Mouse (Mus musculus) hindbrain, embryonic 11.5 days (tissue): ENCODE data around the gene Pde10a. TPM values are rescaled to one million over a fixed set of nuclear protein-coding genes. Genes with fewer than 3 reads are reported as not detected.

Experiments
- ATAC-seq: fragments of 200-750 bp; cut with Nextera tagmentation; 2 replicates; pipeline ENCODE4 v1.8.0; 2017; ENCODE audit warnings: mild to moderate bottlenecking, moderate TSS enrichment, moderate library complexity; ENCODE audit not compliant: low FRiP score
- DNase-seq: peaks from one replicate; pipeline ENCODE4 v3.0.0-alpha.2; 2015; ENCODE audit warnings: low spot score
- H3K27ac ChIP-seq: fragments of 300-500 bp; sonication (generic); 2 replicates; pipeline ENCODE4 v1.5.1; 2014; ENCODE audit warnings: mild to moderate bottlenecking, low read depth, low read length
- H3K27me3 ChIP-seq: fragments of 300-500 bp; sonication (generic); 2 replicates; pipeline ENCODE4 v1.6.1; 2014; ENCODE audit warnings: mild to moderate bottlenecking, low read length, moderate library complexity, mixed read lengths; ENCODE audit not compliant: control insufficient read depth, insufficient read depth
- H3K36me3 ChIP-seq: fragments of 300-500 bp; sonication (generic); 2 replicates; pipeline ENCODE4 v1.6.1; 2014; ENCODE audit warnings: mild to moderate bottlenecking, low read length, moderate library complexity, mixed read lengths; ENCODE audit not compliant: control insufficient read depth, insufficient read depth
- H3K4me1 ChIP-seq: fragments of 300-500 bp; sonication (generic); replicated peaks from 2 replicates; pipeline ENCODE4 v1.6.1; 2014; ENCODE audit warnings: low read length, mixed read lengths; ENCODE audit not compliant: control insufficient read depth, insufficient read depth
- H3K4me2 ChIP-seq: fragments of 300-500 bp; sonication (generic); replicated peaks from 2 replicates; pipeline ENCODE4 v1.6.1; 2014; ENCODE audit warnings: mild to moderate bottlenecking, low read depth, low read length
- H3K4me3 ChIP-seq: fragments of 300-500 bp; sonication (generic); 2 replicates; pipeline ENCODE4 v1.5.1; 2014; ENCODE audit warnings: low read depth, low read length
- H3K9ac ChIP-seq: fragments of 300-500 bp; sonication (generic); 2 replicates; pipeline ENCODE4 v1.6.1; 2014; ENCODE audit warnings: low read depth, low read length
- H3K9me3 ChIP-seq: fragments of 300-500 bp; sonication (generic); 2 replicates; pipeline ENCODE4 v1.6.1; 2016; ENCODE audit warnings: low read length; ENCODE audit not compliant: control insufficient read depth
- WGBS: fragments of 180-500 bp; shearing (Covaris S2); extraction: QIAGEN DNeasy Blood & Tissue Kit; methylation state at CpG from one replicate; pipeline ENCODE4 v1.1.7; 2014; 5-methylcytosine and 5-hydroxymethylcytosine counted together
- polyA plus RNA-seq: library from polyadenylated mRNA; unstranded; fragments of >200 nt; fragmentation: Nextera tagmentation; extraction: Ambion mirVana; gene quantifications from 2 replicates; pipeline ENCODE4 v1.2.1, GENCODE M21; 2014

The Pde10a gene
- polyA plus RNA-seq, 1 experiment from 2014 or later, result 7.6 TPM

DNA sequence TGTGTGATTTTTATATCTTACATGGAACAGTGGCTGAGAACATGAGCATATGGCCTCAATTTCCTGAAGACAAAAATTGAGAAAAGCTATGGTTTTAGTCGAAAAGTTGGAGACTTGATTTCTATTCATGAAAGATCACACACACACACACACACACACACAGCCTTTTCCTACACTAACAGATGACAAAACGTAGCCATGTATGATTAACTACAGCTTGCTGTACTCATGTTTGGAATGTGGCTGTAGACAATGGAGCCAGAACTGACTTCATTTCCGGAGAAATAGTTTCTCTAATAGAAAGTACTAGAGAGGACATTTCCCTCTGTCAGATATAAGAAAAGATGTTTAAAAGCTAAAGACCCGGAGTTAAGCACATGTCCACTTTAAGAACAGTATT, 334.3 kb downstream of the Pde10a start:
- DNase-seq, result no peak
- no peak overlapping the region for H3K4me3 ChIP-seq
- no peak overlapping the region for H3K4me2 ChIP-seq
- no peaks in the 10 kb centered on the region for H3K27me3 ChIP-seq
- whole genome bisulfite sequencing, result 77% methylated on average over 4 of the region's 4 CpGs
- no peaks in the 10 kb centered on the region for H3K36me3 ChIP-seq
- no peaks in the 10 kb centered on the region for H3K9me3 ChIP-seq
- no peaks in the 10 kb centered on the region for H3K4me1 ChIP-seq
- no peak for ATAC-seq
- H3K9ac ChIP-seq, result no peak overlapping the region
- H3K27ac ChIP-seq, result no peak overlapping the region

DNA sequence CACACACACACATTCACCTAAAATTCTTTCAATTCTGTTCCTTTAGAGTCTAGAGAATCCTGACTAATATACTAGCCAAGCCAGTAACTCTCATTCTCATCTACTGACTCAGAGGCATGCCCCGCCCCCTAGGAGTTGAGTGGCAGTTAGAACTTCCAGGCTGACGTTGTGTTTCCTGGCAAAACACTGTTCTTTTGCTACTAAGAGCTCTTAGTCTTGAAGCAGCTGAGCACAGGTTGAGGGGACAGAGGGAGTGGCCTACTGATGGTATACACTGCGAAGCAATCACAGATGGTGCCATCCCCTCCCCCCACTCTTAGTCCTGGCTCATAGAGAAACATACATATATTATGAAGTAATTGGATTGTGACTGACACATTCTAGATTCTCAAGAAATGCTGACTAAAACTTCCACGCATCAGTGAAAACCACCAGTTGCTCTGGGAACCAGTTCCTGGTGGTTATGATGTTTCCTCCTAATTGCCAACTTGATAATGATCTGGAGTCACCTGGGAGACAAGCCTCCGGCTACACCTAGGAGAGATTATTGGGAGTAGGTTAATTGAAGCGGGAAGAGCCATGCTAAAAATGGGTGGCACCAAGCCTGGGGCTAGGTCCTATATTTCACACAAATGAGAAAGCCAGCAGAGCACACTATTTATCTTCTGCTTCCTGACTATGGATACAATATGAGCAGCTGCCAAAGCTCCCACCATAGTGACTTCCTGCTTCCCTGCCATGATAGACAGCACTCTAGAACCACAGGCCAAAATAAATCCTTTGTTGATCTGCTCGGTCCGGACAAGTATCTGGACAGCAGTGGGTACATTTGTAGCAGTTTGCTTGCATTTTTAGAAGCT, 339.7 kb downstream of the Pde10a start:
- Histone ChIP-seq H3K9ac (no peak overlapping the region), H3K27me3 (no peaks in the 10 kb centered on the region), H3K4me3 (no peak overlapping the region), H3K4me1 (0 out of 2 replicates have a peak, but pooled peaks cover 2% of the 10 kb centered on the region), H3K36me3 (no peaks in the 10 kb centered on the region), H3K9me3 (no peaks in the 10 kb centered on the region), H3K27ac (no peak overlapping the region), H3K4me2 (no peak overlapping the region)
- DNase-seq (no peak), ATAC-seq (no peak)
- WGBS, result 83% methylated on average over 8 of the region's 8 CpGs

DNA sequence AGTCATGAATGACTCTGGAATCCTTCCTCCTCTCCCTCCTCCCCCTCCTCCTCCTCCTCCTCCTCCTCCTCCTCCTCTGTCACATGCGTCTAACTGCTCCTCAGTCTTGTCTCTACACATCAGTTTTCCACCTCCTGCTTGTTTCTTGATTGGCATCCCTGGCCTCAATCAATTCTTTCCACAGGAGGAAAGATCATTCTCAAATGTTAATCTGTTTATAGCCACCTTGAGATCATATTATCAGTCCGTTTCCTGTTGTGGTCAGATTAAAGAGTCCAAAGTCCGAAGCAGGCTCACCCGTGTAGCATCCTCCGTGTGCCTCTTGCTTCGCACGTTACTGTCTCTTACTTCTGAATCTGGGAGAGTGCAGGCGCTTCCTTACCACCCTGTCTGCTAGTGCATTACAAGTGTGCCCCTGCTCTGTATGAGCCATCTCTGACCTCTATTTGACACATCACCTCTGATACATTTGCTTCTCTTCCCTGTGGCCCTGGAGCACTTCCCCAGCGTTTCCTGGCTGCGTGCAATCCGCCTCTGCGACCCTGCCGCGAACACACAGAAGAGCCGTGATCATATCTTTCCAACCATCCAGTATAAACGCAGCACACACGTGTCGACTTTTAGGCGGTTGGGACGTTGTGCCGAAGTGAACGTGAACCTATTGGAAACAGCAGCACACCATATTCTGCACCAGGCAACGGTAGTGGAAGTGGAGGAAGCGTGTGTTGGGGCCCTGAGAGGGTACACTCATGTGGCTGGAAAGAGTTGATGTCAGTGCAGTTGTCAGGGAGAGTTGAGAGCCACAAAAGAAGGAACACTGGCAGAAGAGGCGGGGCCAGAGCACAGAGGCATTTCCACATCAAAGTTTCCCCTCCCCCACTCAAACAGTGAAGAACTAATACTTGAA, 342.4 kb downstream of the Pde10a start:
- H3K4me1 ChIP-seq, result 0 out of 2 replicates have a peak, but pooled peaks cover 2% of the 10 kb centered on the region
- H3K27ac ChIP-seq, result no peak overlapping the region
- no peak overlapping the region for H3K4me2 ChIP-seq
- no peak overlapping the region for H3K4me3 ChIP-seq
- DNase-seq (peak; percentile 13), ATAC-seq (no peak)
- 81% methylated on average over 25 of the region's 25 CpGs for WGBS
- H3K36me3 ChIP-seq, result no peaks in the 10 kb centered on the region
- H3K9ac ChIP-seq, result no peak overlapping the region
- no peaks in the 10 kb centered on the region for H3K27me3 ChIP-seq
- no peaks in the 10 kb centered on the region for H3K9me3 ChIP-seq

DNA sequence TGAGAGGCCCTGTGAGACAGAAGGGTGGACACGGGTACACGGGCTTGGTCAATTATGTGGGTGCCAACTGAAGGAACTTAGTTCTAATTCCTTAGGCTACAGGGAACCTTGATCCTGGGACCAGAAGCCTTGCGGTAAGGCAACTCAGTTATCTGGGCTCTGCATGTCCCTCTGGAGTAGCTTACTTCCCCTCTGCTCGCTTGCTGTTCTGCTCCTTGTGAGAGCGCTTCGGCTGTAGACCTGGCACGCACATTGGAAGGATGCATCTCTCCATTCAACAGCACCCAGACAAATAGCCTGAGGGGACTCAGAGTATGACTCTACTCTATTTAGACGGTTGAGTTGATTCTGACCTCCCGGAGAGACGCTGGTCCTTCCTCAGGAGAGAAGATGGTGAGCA, 344.1 kb downstream of the Pde10a start:
- no peak overlapping the region for H3K4me3 ChIP-seq
- 92% methylated on average over 10 of the region's 10 CpGs for WGBS
- H3K36me3 ChIP-seq, result no peaks in the 10 kb centered on the region
- H3K4me2 ChIP-seq, result no peak overlapping the region
- no peak overlapping the region for H3K27ac ChIP-seq
- H3K9ac ChIP-seq, result no peak overlapping the region
- no peak for DNase-seq
- no peak for ATAC-seq
- H3K4me1 ChIP-seq, result 0 out of 2 replicates have a peak, but pooled peaks cover 2% of the 10 kb centered on the region
- H3K9me3 ChIP-seq, result no peaks in the 10 kb centered on the region
- H3K27me3 ChIP-seq, result no peaks in the 10 kb centered on the region

DNA sequence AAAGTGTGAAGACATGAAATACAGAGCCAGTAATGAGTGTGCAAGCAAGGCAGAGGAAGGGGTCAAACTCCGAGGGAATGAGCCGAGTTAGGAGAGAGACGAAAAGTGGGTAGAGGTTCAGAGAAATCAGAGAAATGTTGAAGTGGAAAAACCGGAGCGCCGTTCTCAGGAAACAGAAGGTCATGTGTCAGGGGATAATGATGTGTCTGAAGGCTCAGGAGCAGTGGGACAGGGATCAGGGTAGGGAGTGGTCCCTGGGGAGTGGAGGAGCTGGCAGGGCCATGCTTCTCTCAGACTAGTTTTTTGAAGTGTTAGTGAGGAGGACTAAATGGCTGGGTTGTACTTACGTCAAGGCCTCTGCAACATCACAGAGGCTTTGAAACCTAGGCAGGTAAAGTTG, 345.7 kb downstream of the Pde10a start:
- Histone ChIP-seq H3K27ac (no peak overlapping the region), H3K36me3 (no peaks in the 10 kb centered on the region), H3K9me3 (no peaks in the 10 kb centered on the region), H3K9ac (no peak overlapping the region), H3K4me3 (no peak overlapping the region), H3K27me3 (no peaks in the 10 kb centered on the region), H3K4me2 (no peak overlapping the region), H3K4me1 (0 out of 2 replicates have a peak, but pooled peaks cover 2% of the 10 kb centered on the region)
- no peak for ATAC-seq
- DNase-seq, result no peak
- 71% methylated on average over 7 of the region's 7 CpGs for WGBS

DNA sequence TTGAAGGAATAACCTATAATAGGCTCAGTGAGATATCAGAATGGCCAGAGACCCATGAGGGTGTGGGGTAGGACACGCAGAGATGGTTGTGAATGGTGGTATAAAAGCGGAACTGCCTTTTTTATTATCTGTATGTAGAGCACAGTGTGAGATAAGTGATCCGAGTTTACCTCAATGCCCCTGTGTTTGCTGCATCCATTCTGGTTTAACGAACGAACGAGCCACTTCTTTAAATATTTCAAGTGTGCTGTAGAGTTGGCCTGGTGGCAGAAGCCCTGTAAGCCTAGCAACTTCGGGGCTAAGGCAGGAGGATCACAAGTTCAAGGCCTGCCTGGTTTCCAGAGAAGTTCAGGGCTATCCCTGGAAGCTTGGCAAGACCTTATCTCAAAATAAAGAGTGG, 346.2 kb downstream of the Pde10a start:
- H3K36me3 ChIP-seq, result no peaks in the 10 kb centered on the region
- ATAC-seq (no peak), DNase-seq (no peak)
- H3K9ac ChIP-seq, result no peak overlapping the region
- no peak overlapping the region for H3K27ac ChIP-seq
- 0 out of 2 replicates have a peak, but pooled peaks cover 2% of the 10 kb centered on the region for H3K4me1 ChIP-seq
- no peak overlapping the region for H3K4me2 ChIP-seq
- WGBS, result 90% methylated on average over 7 of the region's 7 CpGs
- no peaks in the 10 kb centered on the region for H3K27me3 ChIP-seq
- no peak overlapping the region for H3K4me3 ChIP-seq
- no peaks in the 10 kb centered on the region for H3K9me3 ChIP-seq

DNA sequence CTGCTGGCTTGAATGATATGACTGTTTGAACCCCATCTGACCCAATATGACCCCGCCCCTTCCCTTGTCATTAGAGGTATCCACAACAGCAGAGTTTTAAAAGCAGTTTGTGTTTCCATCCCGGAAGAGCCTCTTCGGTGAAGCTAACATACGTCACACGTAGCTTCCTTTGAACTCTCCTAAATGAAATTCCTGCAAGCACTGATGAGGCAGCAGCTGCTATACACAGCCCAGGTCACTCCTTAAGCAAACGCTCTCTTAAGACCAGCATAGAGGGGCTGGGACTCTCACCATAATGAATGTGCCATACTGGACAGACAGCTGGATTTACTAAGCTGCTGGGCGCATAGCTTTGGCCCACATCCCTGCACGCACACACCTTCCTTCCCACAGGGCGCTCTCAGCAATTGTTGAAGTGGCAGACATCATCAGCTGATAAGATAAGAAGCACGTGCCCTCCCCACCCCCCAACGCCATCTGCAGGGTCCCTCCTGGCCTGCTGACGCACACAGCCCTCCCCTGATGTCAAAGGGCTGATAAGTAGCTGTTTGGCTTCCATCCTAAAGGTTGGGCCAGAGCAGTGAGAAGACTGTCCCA, 346.9 kb downstream of the Pde10a start:
- H3K9ac ChIP-seq, result 0 out of 2 replicates have a peak overlapping the region, but pooled peaks have one; percentile 19
- H3K27me3 ChIP-seq, result no peaks in the 10 kb centered on the region
- ATAC-seq (no peak), DNase-seq (peak; percentile 10)
- WGBS, result 50% methylated on average over 12 of the region's 12 CpGs
- 0 out of 2 replicates have a peak overlapping the region, but pooled peaks have one; percentile 36 for H3K27ac ChIP-seq
- H3K4me2 ChIP-seq, result no peak overlapping the region
- H3K36me3 ChIP-seq, result no peaks in the 10 kb centered on the region
- H3K4me3 ChIP-seq, result no peak overlapping the region
- 0 out of 2 replicates have a peak, but pooled peaks cover 2% of the 10 kb centered on the region for H3K4me1 ChIP-seq
- no peaks in the 10 kb centered on the region for H3K9me3 ChIP-seq

DNA sequence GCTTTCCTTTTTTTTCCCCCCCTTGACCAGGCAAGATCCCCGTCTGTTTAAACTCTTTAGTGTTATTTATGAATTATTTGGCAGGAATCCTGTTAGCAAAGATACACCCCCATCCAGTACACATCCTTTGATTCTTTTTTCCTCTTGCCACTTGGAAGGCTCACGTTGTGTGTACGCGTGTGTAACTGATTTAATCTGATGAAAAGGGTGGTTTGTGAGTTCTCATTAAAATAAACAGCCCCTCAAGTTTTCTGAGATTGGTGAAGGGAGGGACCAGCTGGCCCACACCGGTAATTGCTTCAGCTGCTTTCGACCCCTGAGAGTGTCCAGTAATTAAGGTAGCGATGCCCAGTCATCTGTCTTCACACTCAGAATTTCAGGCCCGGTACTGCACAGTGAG, 347.4 kb downstream of the Pde10a start:
- H3K4me2 ChIP-seq, result no peak overlapping the region
- no peak overlapping the region for H3K4me3 ChIP-seq
- DNase-seq, result peak; percentile 16
- no peaks in the 10 kb centered on the region for H3K36me3 ChIP-seq
- H3K27ac ChIP-seq, result 0 out of 2 replicates have a peak overlapping the region, but pooled peaks have one; percentile 36
- 72% methylated on average over 8 of the region's 8 CpGs for WGBS
- no peak overlapping the region for H3K9ac ChIP-seq
- no peaks in the 10 kb centered on the region for H3K9me3 ChIP-seq
- no peaks in the 10 kb centered on the region for H3K27me3 ChIP-seq
- no peak for ATAC-seq
- 0 out of 2 replicates have a peak, but pooled peaks cover under 1% of the 10 kb centered on the region for H3K4me1 ChIP-seq
